Mouse (Mus musculus): Measurements from ENCODE around the gene Morc1.

Gene Morc1

DNA sequence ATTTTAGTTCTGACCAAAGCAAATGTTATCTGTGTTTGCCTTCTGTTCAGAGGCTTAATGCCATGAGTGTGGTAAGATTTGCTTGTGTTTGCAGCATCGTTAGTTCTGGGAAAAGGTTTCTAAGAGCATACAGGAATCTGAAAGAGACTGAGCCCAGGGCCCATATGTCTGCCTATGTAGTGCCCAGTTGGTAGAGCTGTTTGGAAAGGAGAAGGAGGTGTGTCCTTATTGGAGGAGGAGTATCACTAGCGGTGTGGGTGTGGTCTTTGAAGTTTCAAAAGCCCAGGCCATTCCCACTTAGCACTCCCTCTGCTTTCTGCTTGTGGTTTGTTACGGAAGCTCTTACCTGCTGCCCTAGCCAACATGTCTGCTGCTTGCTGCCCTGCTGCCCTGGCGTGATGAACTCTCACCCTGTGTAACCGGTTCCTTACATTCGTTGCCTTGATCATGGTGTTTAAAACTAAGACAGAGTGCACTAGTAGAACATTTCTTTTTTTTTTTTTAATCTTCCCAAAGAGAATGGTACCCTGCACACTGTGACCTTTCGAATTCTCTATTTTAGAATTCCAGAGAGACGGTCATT, 48.3 kb downstream of the Morc1 start:
- DNase-seq, result no peak

GRCm38 (mm10) chr16:48516776-48517499, 85.9 kb downstream of the Morc1 start:
- no peak for DNase-seq

- DNase-seq, result no peak
Observed at GRCm38 (mm10) chr16:48519569-48519968, 88.5 kb downstream of the Morc1 start.

GRCm38 (mm10) chr16:48537108-48537507, 106.1 kb downstream of the Morc1 start:
- no peak for DNase-seq

DNA sequence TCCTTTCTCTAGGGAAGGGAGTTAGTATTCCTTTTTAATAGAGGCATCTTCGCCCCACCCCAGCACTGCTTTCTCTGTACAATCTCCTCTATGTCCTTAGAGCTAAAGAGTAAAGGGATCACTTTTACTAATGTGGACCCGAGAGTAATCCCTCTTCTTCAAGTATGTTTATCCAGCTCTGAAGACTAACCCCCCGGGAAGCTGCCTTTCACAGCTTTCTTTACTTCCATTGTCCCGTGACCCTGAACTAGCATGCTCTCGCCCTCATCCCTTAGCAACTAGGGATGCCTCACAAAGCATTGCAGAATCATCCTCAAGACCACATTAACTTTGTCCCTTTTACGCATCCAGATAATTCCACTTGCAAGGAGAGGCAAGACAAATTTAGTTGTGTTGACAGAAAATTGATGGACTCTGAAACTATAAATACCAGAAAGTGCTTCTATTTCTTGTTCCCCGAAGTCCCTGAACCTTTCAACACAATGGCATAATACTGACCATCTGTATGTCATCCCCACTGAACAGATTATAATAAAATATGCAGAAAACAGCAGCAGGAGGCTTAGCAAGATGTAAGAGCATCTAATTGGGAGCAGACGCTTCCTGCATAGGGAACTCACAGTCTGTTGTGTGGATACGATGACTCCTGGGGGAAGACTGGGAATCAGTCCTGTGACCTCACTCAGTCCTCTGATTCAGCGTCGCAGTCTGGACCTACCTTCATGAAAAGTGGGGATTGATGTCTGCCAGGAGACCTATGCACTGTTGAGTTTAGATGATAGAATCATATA, 131.4 kb downstream of the Morc1 start:
- no peak for DNase-seq

GRCm38 (mm10) chr16:48570354-48570753, 139.3 kb downstream of the Morc1 start:
- DNase-seq, result peak; percentile 32 to 71

DNA sequence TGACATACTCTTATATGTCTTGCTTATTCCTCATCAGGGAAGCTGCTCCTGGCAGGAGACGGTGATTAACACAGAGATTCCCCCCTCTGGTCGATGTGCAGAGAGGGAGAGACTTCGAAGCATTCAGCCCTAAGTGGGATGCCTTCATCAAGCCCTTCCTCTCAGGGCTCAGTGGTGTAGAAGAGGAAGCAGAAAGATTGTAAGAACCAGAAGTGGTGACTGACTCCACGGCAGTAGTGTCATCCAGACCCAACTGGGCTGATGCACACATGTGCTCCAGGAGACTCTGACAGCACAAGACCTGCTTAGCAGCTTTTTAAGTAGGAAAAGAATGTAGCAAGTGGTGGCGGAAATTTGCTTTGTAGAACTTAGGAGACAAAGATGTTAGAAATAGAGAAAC, 143.0 kb downstream of the Morc1 start:
- DNase-seq, result no peak

DNA sequence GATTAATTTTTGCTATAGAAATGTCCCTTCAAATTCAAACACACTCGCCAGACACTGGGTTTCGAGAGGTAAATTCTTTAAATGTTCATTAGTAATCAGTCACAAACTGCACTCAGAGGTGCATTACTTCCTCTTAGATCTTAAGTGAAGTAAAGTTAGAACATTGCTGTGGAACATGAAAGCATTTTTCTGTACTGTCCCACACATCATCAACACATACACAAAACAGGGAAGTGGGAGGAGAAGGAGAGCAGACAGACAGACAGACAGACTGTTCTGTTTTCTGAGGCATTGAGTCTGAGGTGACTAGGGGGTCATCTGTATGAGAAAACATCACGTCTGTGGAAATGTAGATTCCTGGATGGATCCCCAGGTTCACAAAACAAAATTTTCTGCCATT, 143.5 kb downstream of the Morc1 start:
- no peak for DNase-seq

DNA sequence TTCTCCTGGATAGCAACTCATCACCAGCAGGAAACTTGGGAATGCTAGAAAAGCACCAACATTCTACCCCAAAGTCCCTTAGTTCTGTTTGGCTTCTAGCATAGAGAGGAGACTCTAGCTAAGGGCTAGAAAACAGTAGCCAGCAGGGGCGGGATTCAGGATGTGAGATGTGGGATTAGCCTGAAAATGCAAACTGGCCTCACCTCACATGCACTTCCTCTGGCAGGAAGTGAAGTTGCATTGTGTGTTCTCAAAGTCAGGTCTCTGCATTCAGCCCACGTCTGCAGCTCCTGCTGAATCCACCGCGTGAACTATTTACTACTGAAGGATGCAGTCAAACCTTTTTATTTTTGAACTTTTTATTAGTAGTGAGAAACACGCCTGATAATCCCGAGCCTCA, 154.3 kb downstream of the Morc1 start:
- DNase-seq, result no peak

DNA sequence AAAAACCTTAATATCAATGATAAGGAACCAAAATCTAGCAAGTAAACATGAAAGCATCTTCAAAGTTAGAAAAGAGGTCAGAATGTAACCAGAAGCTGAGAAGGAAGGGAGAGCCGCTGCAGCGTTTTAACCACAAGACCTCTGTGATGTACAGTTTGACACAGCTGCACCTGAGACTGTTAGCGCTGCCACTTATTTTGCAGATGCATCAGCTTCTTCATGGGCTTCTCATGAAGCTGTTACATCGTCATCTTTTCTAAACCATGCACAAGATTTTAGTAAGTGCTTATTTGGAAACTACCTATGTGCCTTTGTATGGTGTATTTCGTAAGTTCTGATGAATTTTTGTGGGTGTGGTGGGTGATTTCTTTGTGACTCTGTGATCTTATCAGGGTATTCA, 163.4 kb downstream of the Morc1 start:
- no peak for DNase-seq

DNA sequence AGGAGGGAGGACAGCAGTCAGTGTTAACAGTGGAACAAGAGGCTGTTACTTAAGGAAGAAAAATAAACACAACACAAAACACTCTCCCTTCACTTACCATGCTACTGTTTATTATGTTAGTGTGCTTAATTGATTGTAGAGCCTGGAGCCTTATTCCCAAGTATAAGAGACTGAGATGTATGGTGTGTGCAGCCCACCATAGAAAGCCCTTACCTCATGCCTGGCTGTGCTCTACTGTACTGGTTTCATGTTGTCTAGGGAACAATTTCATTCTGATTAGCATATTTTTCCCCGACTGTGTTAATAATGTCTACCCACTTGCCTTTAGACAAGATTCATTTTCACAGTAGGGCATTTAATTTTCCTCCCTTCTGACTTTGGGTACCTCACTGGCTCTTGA, 164.2 kb downstream of the Morc1 start:
- no peak for DNase-seq

DNA sequence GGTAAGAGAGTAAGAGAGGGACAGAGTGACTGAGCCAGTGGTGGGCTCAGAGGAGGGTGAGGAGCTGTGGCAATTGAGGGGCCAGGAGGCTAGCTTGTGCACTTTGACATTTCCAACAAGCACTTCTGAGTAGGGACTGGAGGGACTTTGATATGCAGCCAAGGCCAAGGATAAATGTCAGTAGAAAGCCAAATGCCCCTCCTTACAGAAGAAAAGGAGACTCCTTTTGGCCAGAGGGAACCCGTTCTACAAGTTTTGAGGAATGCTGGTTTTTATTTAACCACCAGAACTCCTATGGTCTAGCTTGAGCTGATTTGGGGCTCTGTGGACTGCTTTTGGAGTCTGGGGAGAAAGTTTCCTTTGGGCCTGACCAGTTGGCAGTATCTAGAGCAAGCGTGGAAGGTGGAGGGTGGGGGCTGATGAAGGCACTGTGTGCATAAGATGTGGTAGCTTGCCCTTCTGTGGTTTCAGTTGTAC, 172.7 kb downstream of the Morc1 start:
- peak in 1 of 2 experiments; percentile 16 for DNase-seq

- no peak for DNase-seq
Observed at GRCm38 (mm10) chr16:48606476-48607038, 175.5 kb downstream of the Morc1 start.

DNA sequence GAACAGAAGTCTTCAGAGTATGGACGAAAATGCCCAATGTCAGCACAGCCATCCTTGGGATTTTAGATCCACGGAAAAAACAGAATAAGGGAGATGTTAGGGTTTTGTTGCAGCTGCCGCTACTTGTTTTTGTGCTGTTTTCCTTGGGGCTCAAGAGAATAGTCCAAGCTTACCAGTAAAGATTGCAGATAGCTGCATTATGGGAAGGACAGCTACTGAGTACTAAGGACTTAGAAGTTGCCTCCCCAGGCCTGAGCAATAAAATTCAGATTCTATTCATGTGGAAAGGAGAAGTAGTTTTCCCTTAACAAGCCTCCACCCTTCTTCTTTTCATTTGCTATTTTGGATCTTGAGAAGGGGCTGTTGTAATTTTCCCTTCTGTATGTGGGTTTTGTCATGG, 177.2 kb downstream of the Morc1 start:
- no peak for DNase-seq

DNA sequence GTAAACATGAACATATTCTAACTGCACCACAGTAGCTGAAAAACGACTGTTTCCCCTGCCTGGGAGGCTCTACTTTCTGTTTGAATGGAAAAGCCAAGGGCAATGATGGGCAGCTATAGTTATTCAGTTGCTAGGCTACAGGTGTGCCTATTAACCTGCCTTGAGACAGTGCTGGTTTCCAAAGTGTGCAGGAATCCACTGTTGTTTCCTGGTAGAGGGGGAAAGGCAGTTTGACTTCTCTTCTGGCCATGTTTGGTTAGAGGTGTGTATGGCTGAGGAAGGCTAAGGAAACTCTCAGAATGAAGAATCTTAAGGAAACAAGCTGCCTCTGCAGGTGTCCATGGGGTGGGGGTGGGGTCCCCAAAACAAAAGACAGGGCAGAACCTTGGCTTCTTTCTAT, 179.8 kb downstream of the Morc1 start:
- DNase-seq, result no peak

GRCm38 (mm10) chr16:48611436-48611835, 180.4 kb downstream of the Morc1 start:
- DNase-seq, result no peak

- no peak for DNase-seq
Observed at GRCm38 (mm10) chr16:48613783-48614182, 182.7 kb downstream of the Morc1 start.

- DNase-seq, result no peak
Observed at GRCm38 (mm10) chr16:48620510-48620909, 189.5 kb downstream of the Morc1 start.

- no peak for DNase-seq
Observed at GRCm38 (mm10) chr16:48621019-48621418, 190.0 kb downstream of the Morc1 start.

DNA sequence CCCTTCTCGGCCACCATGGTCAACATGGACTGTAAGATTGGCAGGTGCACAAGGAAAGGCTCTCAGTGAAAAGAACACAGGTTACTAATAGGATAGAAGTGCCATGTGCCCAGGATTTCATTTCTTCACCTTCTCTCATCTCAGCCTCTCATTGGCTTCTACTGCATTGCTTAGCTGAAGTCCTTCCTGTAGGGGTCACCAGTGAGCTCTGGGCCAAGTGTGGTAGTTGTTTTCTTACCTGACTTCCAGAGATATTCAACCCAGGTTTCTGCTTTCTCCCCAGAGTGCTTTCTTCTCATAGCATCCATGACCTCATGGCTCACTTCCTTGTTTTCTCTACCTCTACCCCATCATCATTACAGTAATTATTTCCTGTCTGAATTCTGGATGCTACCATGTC, 192.4 kb downstream of the Morc1 start:
- DNase-seq, result peak in 1 of 2 experiments; percentile 9

DNA sequence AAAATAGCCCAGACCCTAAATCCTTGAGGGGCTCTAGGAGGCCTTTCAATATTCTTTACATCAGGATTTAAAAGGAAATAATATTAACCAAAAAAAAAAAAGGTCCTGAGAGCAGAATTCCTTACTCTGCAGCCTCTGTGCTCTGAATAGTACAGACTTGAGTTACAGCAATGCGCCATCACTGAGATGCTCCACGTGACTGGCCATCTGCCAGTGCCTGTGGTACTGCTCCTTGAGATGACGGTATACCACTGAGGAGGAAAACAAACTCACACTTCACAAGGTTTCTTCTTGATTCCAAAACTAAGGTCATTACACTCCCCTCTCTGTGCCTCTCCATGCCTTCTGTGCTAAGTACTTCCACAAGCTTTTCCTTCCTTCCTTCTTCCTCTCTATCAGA, 195.1 kb downstream of the Morc1 start:
- DNase-seq, result no peak

DNA sequence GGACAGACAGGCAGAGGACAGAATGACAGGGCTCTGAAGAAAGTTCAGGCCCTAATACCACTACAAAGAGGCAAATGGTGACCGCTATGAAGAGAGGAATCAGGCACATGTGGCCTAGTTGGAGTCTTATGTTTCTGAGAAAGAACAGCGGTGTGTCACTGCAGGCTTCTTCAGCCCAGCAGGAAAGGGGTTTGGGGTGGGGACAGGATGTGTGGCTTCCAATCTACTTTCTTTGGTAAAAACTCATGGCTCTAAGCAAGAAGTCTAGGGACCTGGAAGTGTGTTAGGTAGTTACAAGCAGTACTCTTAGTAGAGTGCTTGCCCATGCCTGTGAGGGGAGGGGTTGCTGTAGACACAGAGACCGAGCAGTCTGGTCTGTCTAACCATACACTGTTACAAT, 196.3 kb downstream of the Morc1 start:
- no peak for DNase-seq

DNA sequence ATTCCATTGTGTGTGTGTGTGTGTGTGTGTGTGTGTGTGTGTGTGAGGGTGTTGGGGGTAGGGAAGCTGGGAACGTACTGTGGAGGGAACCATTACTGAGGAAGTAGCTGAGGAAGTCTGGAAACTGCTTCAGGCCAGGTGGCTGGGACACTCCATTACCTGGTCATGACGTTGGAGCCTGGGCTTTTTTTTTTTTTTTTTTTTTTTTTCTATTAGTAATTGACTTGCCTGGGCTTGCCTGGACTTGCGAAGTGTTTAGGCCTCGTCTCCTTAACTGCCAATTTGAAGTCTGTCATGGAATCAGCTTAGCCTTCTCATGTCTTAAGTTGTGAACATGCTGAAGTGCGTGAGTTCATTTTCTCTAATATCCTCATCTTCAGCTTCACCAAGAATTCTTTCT, 198.7 kb downstream of the Morc1 start:
- DNase-seq, result no peak

DNA sequence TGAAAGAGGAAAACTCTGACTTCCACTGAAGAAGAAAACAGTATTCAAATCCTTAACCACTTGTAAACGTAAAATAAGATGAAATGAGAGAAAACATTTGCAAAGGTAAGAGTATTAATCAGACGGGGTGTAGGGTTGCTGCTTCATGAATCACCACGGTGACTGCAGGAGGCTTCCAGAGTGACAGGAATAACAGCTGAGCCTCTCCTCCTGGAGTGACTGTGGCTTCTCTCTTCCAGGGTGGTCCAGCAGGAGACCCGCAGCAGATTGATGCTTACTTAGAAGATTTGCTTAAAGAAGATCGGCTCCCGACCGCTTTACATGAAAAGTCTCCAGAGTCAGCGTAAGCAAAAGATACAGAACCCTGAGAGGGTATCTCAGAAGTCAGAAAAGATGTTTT, 199.4 kb downstream of the Morc1 start:
- DNase-seq, result no peak
